In the genomic region with DNA sequence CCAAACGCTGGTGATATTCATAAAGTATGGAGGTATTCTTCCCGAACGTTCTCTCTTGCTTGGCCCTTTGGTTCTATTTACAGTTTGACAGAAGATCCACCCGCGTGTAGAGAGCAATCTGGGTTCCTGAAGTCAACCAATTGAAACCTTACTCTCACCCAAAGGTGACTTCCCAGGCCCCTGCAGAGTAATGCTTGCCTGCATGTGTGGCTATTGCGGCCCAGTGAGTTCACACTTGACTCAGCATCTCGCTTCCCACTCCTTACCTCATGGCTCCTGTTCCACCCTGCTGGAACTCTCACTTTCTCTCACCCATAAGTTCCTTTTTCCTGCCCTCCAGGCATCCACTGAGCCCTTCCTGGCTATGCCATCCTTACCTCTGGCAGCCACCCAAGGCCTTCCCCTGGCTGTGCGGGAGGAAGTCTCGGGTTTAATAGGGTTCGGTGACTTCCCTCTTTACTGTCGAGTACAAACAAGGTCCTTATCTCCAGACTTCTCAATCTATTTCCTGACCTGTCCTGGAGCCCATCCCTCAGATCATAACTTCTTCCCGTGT, we compare ENCODE assay signal across 14 mouse cellular contexts. TPM values are rescaled to one million over a fixed set of nuclear protein-coding genes. Genes with fewer than 3 reads are reported as not detected.
DNase-seq lines count a peak whose midpoint lies in the region; ATAC-seq and TF ChIP-seq lines count a peak whose summit lies in the region.
"Had no signal": no experiment of that assay in that cellular context is flagged by ENCODE, and none has a peak within 500 bp of the region (broad histone marks: within the 10 kb centered on the region; RNA-seq: fewer than 3 reads in every experiment).

No protein-coding gene starts in this region.

- no peaks in the 10 kb centered on the region for H3K27me3 ChIP-seq in kidney, adult 2 months (replicated peaks; ENCODE audit: control insufficient read depth, insufficient read depth, low read length)
- H3K27me3 ChIP-seq: limb, embryonic 15.5 days had no signal

- no peak for TF ChIP-seq CTCF in kidney, adult 2 months (conservative IDR thresholded peaks at IDR 0.05; ENCODE audit: insufficient read depth, insufficient read length, low read depth, low read length)

- no peak overlapping the region for H3K4me3 ChIP-seq in kidney, adult 2 months (ENCODE audit: insufficient read depth, low read depth, low read length)
- H3K4me3 ChIP-seq: limb, embryonic 15.5 days; midbrain, embryonic 10.5 days had no signal

- 54% methylated on average over 12 of the region's 12 CpGs for WGBS in kidney, adult 2 months

- H3K36me3 ChIP-seq in kidney, adult 2 months (ENCODE audit: control insufficient read depth, insufficient read depth, low read length), result no peaks in the 10 kb centered on the region
- H3K36me3 ChIP-seq: limb, embryonic 15.5 days; midbrain, embryonic 10.5 days had no signal

- peak; percentile 19 to 65 for DNase-seq in adrenal gland, adult (ENCODE audit: inconsistent age in 2 of 2, low spot score in 1 of 2)
- no peak for DNase-seq in adrenal gland, postnatal 4 days (ENCODE audit: low spot score in 2 of 2)
- peak; percentile 7 for DNase-seq in kidney, adult 2 months
- DNase-seq in kidney, adult 18-20 months, result no peak
- DNase-seq in ovary, postnatal 36 days (ENCODE audit: low spot score), result peak; percentile 14
- no peak for DNase-seq in ovary, postnatal 14 days (ENCODE audit: low spot score)
- no peak for DNase-seq in thymus, postnatal 4 days
- DNase-seq: forebrain, postnatal 0 days; gastrocnemius, postnatal 14 days; heart, postnatal 4 days had no signal

- no peaks in the 10 kb centered on the region for H3K4me1 ChIP-seq in kidney, adult 2 months (ENCODE audit: control insufficient read depth, insufficient read depth, low read length)

- H3K27ac ChIP-seq in kidney, adult 2 months (ENCODE audit: insufficient read depth, low read depth, low read length), result no peak overlapping the region
- H3K27ac ChIP-seq: limb, embryonic 15.5 days; midbrain, embryonic 10.5 days had no signal

- ATAC-seq in megakaryocyte progenitor cell, adult 5-6 weeks (replicated peaks; ENCODE audit: poor library complexity), result peak; percentile 61
- ATAC-seq: forebrain, postnatal 0 days; inflammation-experienced regulatory T-cells, adult 6 months had no signal

- no peak for TF ChIP-seq POLR2A in kidney, adult 2 months (IDR thresholded peaks at IDR 0.05; ENCODE audit: low read depth, low read length)

RNA-seq across cellular contexts. Expression of a gene that starts 38.7 kb away (rescaled TPM):
- 10 to 100 TPM; 23.3 to 26.0 TPM for total RNA-seq in adrenal gland, postnatal 4 days (2021)
- polyA plus RNA-seq in kidney, adult 2 months (2012; rRNA removed), result 1.5 and 1.9 TPM in 2 replicates
- total RNA-seq in megakaryocyte progenitor cell, adult 5-6 weeks (2015), result 0.02 TPM in 1 of 2 replicates, not detected in the other
- 0.03 TPM in 1 of 2 replicates, not detected in the other for total RNA-seq in megakaryocyte progenitor cell, adult 5-6 weeks (2017)

Comparison
In these comparisons a context has a peak if more than half of its experiments do, and no peak if none do; other contexts are left out.
1. DNase-seq: peak in adrenal gland, adult (2 of 2), kidney, adult 2 months (single experiment) and ovary, postnatal 36 days (single experiment); none in adrenal gland, postnatal 4 days (0 of 2), kidney, adult 18-20 months (single experiment), ovary, postnatal 14 days (single experiment) and thymus, postnatal 4 days (single experiment).
2. RNA of a gene that starts 38.7 kb away (total RNA-seq): 23.3 to 26.0 TPM in adrenal gland, postnatal 4 days; 0.02 to 0.03 TPM in megakaryocyte progenitor cell, adult 5-6 weeks; every median in the first group is over 10 times any median in the second.